Mouse (Mus musculus) thymus, adult 2 months (tissue): ENCODE results near the gene Gpr162.

Source experiments
- CTCF ChIP-seq: fragments of 200-500 bp; IDR thresholded peaks from 2 replicates; pipeline ENCODE4 v1.5.1; 2012; ENCODE audit warnings: mild to moderate bottlenecking, control low read depth, low read length, moderate library complexity, borderline replicate concordance; ENCODE audit not compliant: control insufficient read depth, poor library complexity, insufficient read depth; ENCODE audit errors: extremely low read depth
- POLR2A ChIP-seq: fragments of 200-500 bp; IDR thresholded peaks from 2 replicates; pipeline ENCODE4 v1.6.1; 2012; ENCODE audit warnings: mild to moderate bottlenecking, low read length, control low read depth, moderate library complexity; ENCODE audit not compliant: control insufficient read depth, poor library complexity, insufficient read depth; ENCODE audit errors: extremely low read depth

GRCm38 (mm10) chr6:124831649-124832048, 32.1 kb downstream of the Gpr162 start:
- TF ChIP-seq CTCF = no peak
- TF ChIP-seq POLR2A = no peak
